Mouse (Mus musculus) telencephalon, adult 2 months (tissue): Measurements from ENCODE around the gene Chpf.
A peak's percentile ranks its signal among the peaks of the same experiment; 100 is the strongest.

Experiments
- DNase-seq: peaks from one replicate; pipeline ENCODE4 v3.0.0-alpha.2; 2011; ENCODE audit warnings: low read depth, low spot score

Chpf gene

GRCm38 (mm10) chr1:75458789-75459684 lies 20.1 kb downstream of the Chpf start:
- peak; percentile 86 for DNase-seq

DNA sequence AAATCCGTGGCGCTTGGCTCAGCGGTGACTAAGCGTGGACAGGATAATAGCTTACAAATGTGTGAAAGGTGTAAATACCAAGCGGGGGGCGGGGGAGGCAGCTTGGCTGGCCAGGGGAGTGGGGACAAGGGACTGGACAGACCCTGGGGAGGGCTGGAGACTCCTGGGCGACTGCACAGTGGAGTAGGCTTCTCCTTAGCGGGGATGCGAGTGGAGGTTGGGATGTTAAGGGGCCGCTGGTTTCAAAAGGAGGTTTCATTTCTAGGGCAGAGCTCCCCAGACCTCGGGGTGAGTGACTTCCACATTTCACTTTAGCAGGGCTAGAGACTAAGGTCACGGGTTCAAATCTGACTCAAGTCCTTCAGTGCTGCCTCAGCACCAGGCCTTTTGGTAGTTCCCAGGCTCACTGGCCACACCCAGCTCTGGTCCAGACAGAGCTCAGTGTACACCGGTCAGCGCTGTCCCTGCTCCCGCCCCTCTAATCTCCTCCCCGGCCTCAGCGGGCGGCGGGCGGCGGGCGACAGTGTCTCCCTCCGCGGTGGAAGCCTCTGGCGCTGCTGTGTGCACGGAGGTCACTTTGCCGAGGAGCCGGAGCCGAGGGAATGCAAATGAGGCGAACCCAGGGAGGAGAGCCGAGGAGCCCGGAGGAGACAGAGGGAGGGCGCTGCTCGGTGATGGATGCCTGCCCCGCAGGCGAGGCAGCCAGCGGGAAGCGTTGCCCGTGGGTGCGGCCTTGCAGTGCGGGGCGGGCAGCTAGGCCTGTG lies 20.9 kb downstream of the Chpf start:
- no peak for DNase-seq

DNA sequence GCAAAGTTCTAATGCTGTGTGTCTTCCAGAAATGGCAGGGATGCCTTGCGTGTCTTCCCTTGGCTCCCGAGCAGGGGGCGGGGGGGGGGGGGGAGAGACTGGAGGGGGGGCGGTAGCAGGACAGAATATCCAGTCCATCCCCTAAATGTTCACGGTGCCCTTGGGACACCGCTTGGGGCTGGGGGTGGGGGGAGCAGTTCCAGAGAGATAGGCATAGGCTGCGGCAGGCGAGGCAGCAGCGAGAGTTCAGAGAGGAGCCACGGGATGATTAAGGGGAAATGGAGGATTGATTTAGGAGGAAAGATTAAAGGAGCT lies 21.4 kb downstream of the Chpf start:
- DNase-seq, result no peak

GRCm38 (mm10) chr1:75456746-75457564 lies 22.2 kb downstream of the Chpf start:
- DNase-seq, result no peak

DNA sequence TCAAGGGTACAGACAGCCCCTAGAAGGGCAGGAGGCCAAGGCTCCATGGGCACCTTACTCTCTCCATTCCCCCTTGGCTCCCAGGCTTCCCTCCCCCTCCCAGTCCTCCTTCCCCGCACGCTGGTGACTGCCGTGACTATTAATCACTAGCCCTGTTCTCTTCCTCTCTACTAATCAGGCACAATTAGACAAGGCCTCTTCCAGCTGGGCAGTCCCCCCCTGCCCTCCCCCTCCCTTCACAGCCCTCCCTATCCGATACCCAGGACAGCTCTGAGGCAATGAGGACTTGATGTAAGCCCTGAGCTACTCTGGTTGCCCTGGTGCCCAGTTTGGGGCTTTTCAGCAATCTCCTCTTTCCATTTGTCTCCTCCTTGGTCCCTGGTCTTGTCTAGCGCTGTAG lies 23.2 kb downstream of the Chpf start:
- DNase-seq, result no peak

DNA sequence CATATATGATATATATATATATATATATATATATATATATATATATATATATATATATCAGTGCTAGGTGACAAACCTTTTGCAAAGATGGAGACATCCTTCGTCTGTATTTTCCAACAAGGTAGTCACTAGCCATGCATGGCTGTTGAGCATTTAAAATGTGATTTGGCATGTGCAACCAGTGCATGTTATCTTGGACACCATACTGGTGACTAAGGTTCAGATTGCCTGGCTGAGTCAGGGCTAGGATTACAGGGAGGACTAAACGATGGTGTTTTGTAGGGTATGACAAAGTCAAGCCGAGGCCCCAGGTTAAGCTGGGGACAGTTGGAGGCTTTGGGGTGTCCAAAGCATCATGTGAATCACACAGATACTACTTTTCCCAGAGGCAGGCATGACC lies 23.7 kb downstream of the Chpf start:
- no peak for DNase-seq

DNA sequence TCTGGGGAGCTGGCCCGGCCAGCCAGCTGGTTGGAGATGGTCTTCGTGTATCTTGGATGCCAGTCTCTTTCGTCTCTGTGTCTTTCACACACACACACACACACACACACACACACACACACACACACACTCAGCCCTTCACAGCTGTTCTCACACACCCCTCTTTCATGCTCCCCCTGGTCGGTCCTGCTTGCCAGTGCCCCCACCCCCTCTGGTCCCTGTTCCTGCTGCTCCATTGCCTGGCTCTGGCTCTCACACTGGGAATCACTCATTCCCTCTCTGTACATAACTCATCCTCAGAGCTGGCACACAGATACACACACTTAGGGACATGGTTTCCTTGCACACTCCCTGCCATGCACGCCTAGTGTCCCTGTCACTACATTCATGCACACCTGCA lies 27.2 kb downstream of the Chpf start:
- DNase-seq, result no peak

DNA sequence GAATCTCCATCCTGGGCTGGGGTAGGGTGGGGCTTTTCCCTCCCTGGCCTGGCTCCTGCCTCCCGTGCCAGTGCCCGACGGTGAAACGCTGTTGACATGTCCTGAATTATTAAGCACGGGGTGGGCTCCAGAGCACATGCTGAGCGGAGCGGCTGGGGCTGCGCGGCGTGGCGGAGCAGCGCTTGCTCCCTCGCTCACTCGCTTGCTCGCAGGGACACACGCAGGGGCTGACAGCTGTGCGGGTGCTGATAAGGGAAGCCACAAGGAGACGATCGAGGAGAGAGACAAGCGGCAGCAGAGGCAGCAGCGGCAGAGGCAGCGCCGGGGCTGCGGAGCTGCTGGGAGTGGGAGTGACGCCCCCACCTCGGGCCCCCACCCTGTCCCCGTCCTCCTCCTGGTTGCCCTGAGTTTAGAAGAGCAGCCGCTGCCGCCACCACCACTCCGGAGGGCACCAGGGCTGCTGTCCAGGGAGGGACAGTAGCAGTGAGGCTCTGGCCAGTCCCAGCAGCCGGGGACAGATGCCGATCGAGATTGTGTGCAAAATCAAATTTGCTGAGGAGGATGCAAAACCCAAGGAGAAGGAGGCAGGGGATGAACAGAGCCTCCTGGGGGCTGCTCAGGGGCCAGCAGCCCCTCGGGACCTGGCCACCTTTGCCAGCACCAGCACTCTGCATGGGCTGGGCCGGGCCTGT lies 28.6 kb downstream of the Chpf start, which contains the start of gene Asic4:
Gene Asic4 (plus strand): TSS at position 123 of the 692 bp plus-strand sequence.
- no peak for DNase-seq

GRCm38 (mm10) chr1:75449377-75450135 lies 29.6 kb downstream of the Chpf start:
- no peak for DNase-seq

- DNase-seq, result no peak
Measured at GRCm38 (mm10) chr1:75448937-75449336, 30.2 kb downstream of the Chpf start.

DNA sequence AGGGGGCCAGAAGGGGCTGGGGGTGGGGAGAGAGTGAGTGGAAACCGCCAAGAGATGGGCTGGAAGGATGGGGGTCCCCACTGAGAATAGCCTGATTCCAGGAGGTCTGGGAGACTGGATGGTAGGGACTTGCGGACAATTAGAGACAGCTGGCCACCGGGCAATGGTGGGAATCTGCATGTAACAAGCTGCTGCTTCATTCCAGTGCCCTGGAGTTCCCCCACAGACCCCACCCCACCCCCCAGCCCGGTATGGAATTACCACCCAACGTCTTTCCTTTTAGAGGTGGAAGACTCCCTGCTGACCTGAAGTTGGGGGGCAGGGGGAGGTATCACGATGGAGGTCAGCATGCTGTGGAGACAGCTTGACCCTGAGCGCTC lies 31.1 kb downstream of the Chpf start:
- DNase-seq, result no peak

DNA sequence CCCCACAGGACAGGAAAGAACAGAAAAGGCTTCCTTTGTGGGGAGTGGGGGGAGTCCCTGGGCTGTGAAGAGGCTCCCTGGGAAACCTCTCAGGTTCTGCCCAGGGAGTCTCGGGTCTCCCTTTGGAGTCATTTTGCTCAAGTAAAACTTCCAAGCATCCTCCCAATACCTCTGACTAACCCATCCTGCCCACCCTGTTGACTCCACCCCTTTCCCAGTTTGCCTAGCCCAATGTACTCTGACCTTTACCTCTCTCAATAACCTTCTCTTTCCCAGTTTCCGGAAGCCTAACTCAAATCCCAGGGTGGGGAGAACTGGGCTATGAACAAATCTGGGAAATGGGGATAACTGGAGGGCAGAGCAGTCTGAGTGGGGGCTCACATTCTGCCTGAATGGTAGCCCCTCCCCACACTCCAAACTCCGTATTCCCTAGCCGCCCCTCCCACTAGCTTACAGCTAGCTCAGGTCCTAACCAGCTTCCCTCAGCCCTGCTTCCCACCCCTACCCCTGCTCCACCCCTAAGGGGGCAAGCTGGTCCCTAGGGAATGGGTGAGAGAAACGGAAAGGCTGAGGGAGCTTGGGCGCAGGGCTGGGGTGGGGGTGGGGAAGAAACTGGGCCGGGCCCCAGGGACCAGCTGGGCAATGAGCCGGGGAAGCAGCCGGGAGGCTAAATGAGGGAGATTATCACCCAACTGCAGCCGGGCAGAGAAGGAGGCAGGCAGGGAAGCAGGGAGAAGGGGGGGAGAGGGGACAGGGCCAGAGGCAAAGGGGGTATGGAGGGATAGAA lies 31.6 kb downstream of the Chpf start:
- DNase-seq, result no peak

GRCm38 (mm10) chr1:75446656-75447055 lies 32.5 kb downstream of the Chpf start:
- no peak for DNase-seq

DNA sequence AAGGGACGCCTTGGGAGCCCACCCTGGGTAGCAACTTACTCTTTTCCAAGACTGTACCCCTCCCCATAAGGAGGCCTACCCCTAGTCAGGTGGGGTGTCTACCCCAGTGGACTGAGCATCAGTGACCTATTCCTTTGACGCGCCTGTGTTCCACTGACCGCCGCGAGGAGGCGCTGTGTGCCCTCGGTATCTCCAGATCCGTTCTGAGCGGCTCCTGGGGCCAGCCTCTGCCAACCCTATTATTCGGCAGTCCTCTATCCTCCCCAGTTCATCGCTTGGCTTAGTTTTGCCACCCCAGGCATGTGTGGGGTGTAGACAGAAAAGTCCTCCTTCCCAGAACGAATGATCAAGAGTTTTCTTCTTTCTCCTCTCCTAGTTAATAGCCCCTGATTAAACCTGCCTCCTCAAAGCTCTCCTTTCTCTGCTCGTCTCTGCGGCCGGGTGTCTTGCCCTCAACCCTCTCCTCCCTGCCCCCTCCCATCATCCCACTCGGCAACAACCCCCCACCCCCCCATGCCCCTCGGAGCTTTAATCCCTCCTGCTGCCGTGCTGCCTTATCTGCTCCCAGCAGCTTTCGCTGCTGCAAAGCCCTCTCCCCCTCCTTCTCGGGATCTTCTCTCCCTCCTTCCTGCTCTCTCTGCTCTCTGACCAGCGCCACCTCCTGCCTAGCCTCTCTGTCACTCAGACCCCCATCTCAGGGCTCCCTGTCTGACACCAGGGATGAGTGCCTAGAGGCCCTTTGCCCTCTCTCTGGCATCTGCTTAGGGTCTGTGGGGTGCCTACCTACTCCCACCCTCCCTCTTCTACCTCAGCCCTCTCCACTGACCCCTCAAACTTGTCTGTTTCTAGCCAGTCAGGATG lies 33.1 kb downstream of the Chpf start:
- DNase-seq, result no peak

- DNase-seq, result peak; percentile 55
Measured at GRCm38 (mm10) chr1:75445141-75445701, 33.9 kb downstream of the Chpf start.

GRCm38 (mm10) chr1:75444208-75444607 lies 34.9 kb downstream of the Chpf start:
- DNase-seq, result no peak

GRCm38 (mm10) chr1:75443247-75444024 lies 35.7 kb downstream of the Chpf start:
- no peak for DNase-seq

- DNase-seq, result no peak
Measured at GRCm38 (mm10) chr1:75442811-75443210, 36.3 kb downstream of the Chpf start.
